Mouse (Mus musculus) heart, adult 2 months (tissue): ENCODE measurements around the gene Hlf.

Source experiments
- CTCF ChIP-seq: fragments of 200-600 bp; IDR thresholded peaks from 2 replicates; pipeline ENCODE4 v1.8.1; 2022; ENCODE audit warnings: antibody characterized with exemption, mild to moderate bottlenecking, moderate library complexity
- POLR2A ChIP-seq: fragments of 200-500 bp; IDR thresholded peaks from 2 replicates; pipeline ENCODE4 v1.6.1; 2011; ENCODE audit warnings: mild to moderate bottlenecking, low read depth, low read length, control low read depth; ENCODE audit not compliant: insufficient read depth

- TF ChIP-seq CTCF (no peak), POLR2A (no peak)
Observed at GRCm38 (mm10) chr11:90391271-90392185, 833 bp upstream of the Hlf start.
